Mouse (Mus musculus) thymus, adult 2 months (tissue): ENCODE measurements around the gene Pitpnm2.

Experiments used
- CTCF ChIP-seq: fragments of 200-500 bp; IDR thresholded peaks from 2 replicates; pipeline ENCODE4 v1.5.1; 2012; ENCODE audit warnings: mild to moderate bottlenecking, control low read depth, low read length, moderate library complexity, borderline replicate concordance; ENCODE audit not compliant: control insufficient read depth, poor library complexity, insufficient read depth; ENCODE audit errors: extremely low read depth
- POLR2A ChIP-seq: fragments of 200-500 bp; IDR thresholded peaks from 2 replicates; pipeline ENCODE4 v1.6.1; 2012; ENCODE audit warnings: mild to moderate bottlenecking, low read length, control low read depth, moderate library complexity; ENCODE audit not compliant: control insufficient read depth, poor library complexity, insufficient read depth; ENCODE audit errors: extremely low read depth

DNA sequence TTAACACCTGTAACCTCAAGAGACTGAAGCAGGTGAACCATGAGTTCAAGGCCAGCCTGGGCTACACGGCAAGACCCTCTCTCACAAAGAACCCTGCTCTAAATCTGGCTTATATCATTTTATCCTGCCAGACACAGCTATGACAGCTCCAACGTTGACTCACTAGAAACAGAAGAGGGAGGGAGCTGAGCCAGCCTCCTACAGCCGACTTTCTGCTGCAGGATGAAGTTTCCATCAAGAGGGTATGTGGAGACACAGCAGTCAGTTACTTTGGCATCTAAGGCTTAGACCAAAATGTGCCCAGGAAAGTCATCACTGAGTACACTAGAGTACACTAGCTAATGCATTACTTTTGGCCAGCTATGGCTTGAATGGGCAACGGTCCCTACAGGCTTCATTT is 40.7 kb upstream of the Pitpnm2 start:
- TF ChIP-seq POLR2A (no peak), CTCF (no peak)
